Mouse (Mus musculus) brain, embryonic 14.5 days (tissue): ENCODE results near the gene Cntn3.

Experiments
- CTCF ChIP-seq: fragments of 200-500 bp; IDR thresholded peaks from 2 replicates; pipeline ENCODE4 v1.5.1; 2012; ENCODE audit warnings: inconsistent platforms, mild to moderate bottlenecking, moderate library complexity, borderline replicate concordance; ENCODE audit not compliant: insufficient read depth, insufficient read length; ENCODE audit errors: extremely low read depth
- POLR2A ChIP-seq: fragments of 200-500 bp; IDR thresholded peaks from 2 replicates; pipeline ENCODE4 v1.6.1; 2012; ENCODE audit warnings: mild to moderate bottlenecking, inconsistent platforms, borderline replicate concordance; ENCODE audit not compliant: poor library complexity, insufficient read depth, insufficient read length, severe bottlenecking; ENCODE audit errors: extremely low read depth

- TF ChIP-seq CTCF, result no peak
- no peak for TF ChIP-seq POLR2A
Observed at GRCm38 (mm10) chr6:102586056-102586455, 13.2 kb upstream of the Cntn3 start.
